Mouse (Mus musculus) urinary bladder, postnatal 36 days (tissue): Measurements from ENCODE around the gene Gse1.

Experiments
- DNase-seq, 2 experiments: peaks; one replicate each; pipeline ENCODE4 v3.0.0; 2022; ENCODE audit warnings: low spot score in 2 of 2, mixed read lengths in 1 of 2

Gene Gse1

GRCm38 (mm10) chr8:120476711-120477575, 248.7 kb downstream of the Gse1 start:
- DNase-seq: no peak

GRCm38 (mm10) chr8:120478754-120479153, 250.5 kb downstream of the Gse1 start:
- no peak for DNase-seq

GRCm38 (mm10) chr8:120479691-120480090, 251.4 kb downstream of the Gse1 start:
- DNase-seq: no peak

GRCm38 (mm10) chr8:120482015-120482689, 253.9 kb downstream of the Gse1 start:
- no peak for DNase-seq

- DNase-seq: no peak
Observed at GRCm38 (mm10) chr8:120484460-120484859, 256.2 kb downstream of the Gse1 start.

- DNase-seq: no peak
Observed at GRCm38 (mm10) chr8:120485116-120485515, 256.9 kb downstream of the Gse1 start.

GRCm38 (mm10) chr8:120485551-120486476, 257.6 kb downstream of the Gse1 start:
- no peak for DNase-seq

GRCm38 (mm10) chr8:120486477-120487376, 258.5 kb downstream of the Gse1 start:
- DNase-seq: peak in 1 of 2 experiments; percentile 63

- DNase-seq: peak; percentile 53 to 65
Observed at GRCm38 (mm10) chr8:120487377-120487728, 259.1 kb downstream of the Gse1 start.

GRCm38 (mm10) chr8:120487729-120488510, 259.7 kb downstream of the Gse1 start:
- peak; percentile 50 to 53 for DNase-seq

- DNase-seq: no peak
Observed at GRCm38 (mm10) chr8:120488636-120489131, 260.4 kb downstream of the Gse1 start.

- DNase-seq: peak; percentile 49 to 63
Observed at GRCm38 (mm10) chr8:120489142-120489754, 261.0 kb downstream of the Gse1 start.

- no peak for DNase-seq
Observed at GRCm38 (mm10) chr8:120489771-120490281, 261.6 kb downstream of the Gse1 start.

GRCm38 (mm10) chr8:120490354-120491141, 262.3 kb downstream of the Gse1 start:
- peak in 1 of 2 experiments; percentile 33 for DNase-seq

- no peak for DNase-seq
Observed at GRCm38 (mm10) chr8:120491166-120491793, 263.0 kb downstream of the Gse1 start.

GRCm38 (mm10) chr8:120492193-120492880, 264.1 kb downstream of the Gse1 start:
- no peak for DNase-seq

GRCm38 (mm10) chr8:120492881-120493220, 264.6 kb downstream of the Gse1 start:
- no peak for DNase-seq
